Mouse (Mus musculus): ENCODE results near the gene Ift52.

Ift52 gene

GRCm38 (mm10) chr2:163016916-163017743 lies at the start of gene Ift52:
TSS of gene Ift52 (plus strand) at chr2:163017354.
- peak; percentile 92 for DNase-seq (ENCODE audit: low read depth, low spot score)
- H3K36me3 ChIP-seq (ENCODE audit: control insufficient read depth, insufficient read depth, low read length, poor library complexity, severe bottlenecking) = no peaks in the 10 kb centered on the region
- no peaks in the 10 kb centered on the region for H3K27me3 ChIP-seq (ENCODE audit: control insufficient read depth, insufficient read depth, low read length, poor library complexity, severe bottlenecking)

GRCm38 (mm10) chr2:162968357-162968756 lies 48.8 kb upstream of the Ift52 start:
- Histone ChIP-seq H3K27me3 (ENCODE audit: control insufficient read depth, insufficient read depth, low read length, poor library complexity, severe bottlenecking) (no peaks in the 10 kb centered on the region), H3K36me3 (ENCODE audit: control insufficient read depth, insufficient read depth, low read length, poor library complexity, severe bottlenecking) (no peaks in the 10 kb centered on the region)
- peak; percentile 59 for DNase-seq (ENCODE audit: low read depth, low spot score)

- H3K36me3 ChIP-seq (ENCODE audit: control insufficient read depth, insufficient read depth, low read length, poor library complexity, severe bottlenecking) = no peaks in the 10 kb centered on the region
- DNase-seq (ENCODE audit: low read depth, low spot score) = no peak
- H3K27me3 ChIP-seq (ENCODE audit: control insufficient read depth, insufficient read depth, low read length, poor library complexity, severe bottlenecking) = no peaks in the 10 kb centered on the region
Observed at GRCm38 (mm10) chr2:162969101-162969500, 48.1 kb upstream of the Ift52 start.

GRCm38 (mm10) chr2:162970896-162971295 lies 46.3 kb upstream of the Ift52 start:
- DNase-seq (ENCODE audit: low read depth, low spot score) = no peak
- H3K27me3 ChIP-seq (ENCODE audit: control insufficient read depth, insufficient read depth, low read length, poor library complexity, severe bottlenecking) = no peaks in the 10 kb centered on the region
- H3K36me3 ChIP-seq (ENCODE audit: control insufficient read depth, insufficient read depth, low read length, poor library complexity, severe bottlenecking) = no peaks in the 10 kb centered on the region

- Histone ChIP-seq H3K27me3 (ENCODE audit: control insufficient read depth, insufficient read depth, low read length, poor library complexity, severe bottlenecking) (no peaks in the 10 kb centered on the region), H3K36me3 (ENCODE audit: control insufficient read depth, insufficient read depth, low read length, poor library complexity, severe bottlenecking) (no peaks in the 10 kb centered on the region)
- no peak for DNase-seq (ENCODE audit: low read depth, low spot score)
Observed at GRCm38 (mm10) chr2:162972752-162973151, 44.4 kb upstream of the Ift52 start.

GRCm38 (mm10) chr2:162973206-162973605 lies 43.9 kb upstream of the Ift52 start:
- Histone ChIP-seq H3K27me3 (ENCODE audit: control insufficient read depth, insufficient read depth, low read length, poor library complexity, severe bottlenecking) (no peaks in the 10 kb centered on the region), H3K36me3 (ENCODE audit: control insufficient read depth, insufficient read depth, low read length, poor library complexity, severe bottlenecking) (no peaks in the 10 kb centered on the region)
- DNase-seq (ENCODE audit: low read depth, low spot score) = no peak

GRCm38 (mm10) chr2:162973637-162974036 lies 43.5 kb upstream of the Ift52 start:
- H3K27me3 ChIP-seq (ENCODE audit: control insufficient read depth, insufficient read depth, low read length, poor library complexity, severe bottlenecking) = no peaks in the 10 kb centered on the region
- H3K36me3 ChIP-seq (ENCODE audit: control insufficient read depth, insufficient read depth, low read length, poor library complexity, severe bottlenecking) = no peaks in the 10 kb centered on the region
- no peak for DNase-seq (ENCODE audit: low read depth, low spot score)

- no peak for DNase-seq (ENCODE audit: low read depth, low spot score)
- no peaks in the 10 kb centered on the region for H3K36me3 ChIP-seq (ENCODE audit: control insufficient read depth, insufficient read depth, low read length, poor library complexity, severe bottlenecking)
Observed at GRCm38 (mm10) chr2:162975157-162975775, 41.9 kb upstream of the Ift52 start.

GRCm38 (mm10) chr2:162976001-162976400 lies 41.2 kb upstream of the Ift52 start:
- Histone ChIP-seq H3K27me3 (ENCODE audit: control insufficient read depth, insufficient read depth, low read length, poor library complexity, severe bottlenecking) (no peaks in the 10 kb centered on the region), H3K36me3 (ENCODE audit: control insufficient read depth, insufficient read depth, low read length, poor library complexity, severe bottlenecking) (no peaks in the 10 kb centered on the region)
- DNase-seq (ENCODE audit: low read depth, low spot score) = no peak

More at GRCm38 (mm10) chr2:162975157-162975775, 41.9 kb upstream of the Ift52 start:
- H3K27me3 ChIP-seq (ENCODE audit: control insufficient read depth, insufficient read depth, low read length, poor library complexity, severe bottlenecking) = no peaks in the 10 kb centered on the region

- H3K27me3 ChIP-seq (ENCODE audit: control insufficient read depth, insufficient read depth, low read length, poor library complexity, severe bottlenecking) = peaks cover 2% of the 10 kb centered on the region; the same call in 1 of the 2 replicates
- no peaks in the 10 kb centered on the region for H3K36me3 ChIP-seq (ENCODE audit: control insufficient read depth, insufficient read depth, low read length, poor library complexity, severe bottlenecking)
- DNase-seq (ENCODE audit: low read depth, low spot score) = no peak
Observed at GRCm38 (mm10) chr2:162984381-162984780, 32.8 kb upstream of the Ift52 start.

GRCm38 (mm10) chr2:162985923-162986322 lies 31.2 kb upstream of the Ift52 start:
- Histone ChIP-seq H3K36me3 (ENCODE audit: control insufficient read depth, insufficient read depth, low read length, poor library complexity, severe bottlenecking) (no peaks in the 10 kb centered on the region), H3K27me3 (ENCODE audit: control insufficient read depth, insufficient read depth, low read length, poor library complexity, severe bottlenecking) (peaks cover 2% of the 10 kb centered on the region; the same call in 1 of the 2 replicates)
- no peak for DNase-seq (ENCODE audit: low read depth, low spot score)

- Histone ChIP-seq H3K36me3 (ENCODE audit: control insufficient read depth, insufficient read depth, low read length, poor library complexity, severe bottlenecking) (no peaks in the 10 kb centered on the region), H3K27me3 (ENCODE audit: control insufficient read depth, insufficient read depth, low read length, poor library complexity, severe bottlenecking) (peaks cover 2% of the 10 kb centered on the region; the same call in 1 of the 2 replicates)
- no peak for DNase-seq (ENCODE audit: low read depth, low spot score)
Observed at GRCm38 (mm10) chr2:162986764-162987163, 30.4 kb upstream of the Ift52 start.

GRCm38 (mm10) chr2:162987218-162987617 lies 29.9 kb upstream of the Ift52 start, which contains the start of gene Sgk2:
TSS of gene Sgk2 (plus strand) at chr2:162987330.
- Histone ChIP-seq H3K36me3 (ENCODE audit: control insufficient read depth, insufficient read depth, low read length, poor library complexity, severe bottlenecking) (no peaks in the 10 kb centered on the region), H3K27me3 (ENCODE audit: control insufficient read depth, insufficient read depth, low read length, poor library complexity, severe bottlenecking) (peaks cover 2% of the 10 kb centered on the region; the same call in 1 of the 2 replicates)
- no peak for DNase-seq (ENCODE audit: low read depth, low spot score)

- no peaks in the 10 kb centered on the region for H3K36me3 ChIP-seq (ENCODE audit: control insufficient read depth, insufficient read depth, low read length, poor library complexity, severe bottlenecking)
- peaks cover 2% of the 10 kb centered on the region; the same call in 1 of the 2 replicates for H3K27me3 ChIP-seq (ENCODE audit: control insufficient read depth, insufficient read depth, low read length, poor library complexity, severe bottlenecking)
- DNase-seq (ENCODE audit: low read depth, low spot score) = no peak
Observed at GRCm38 (mm10) chr2:162988235-162988634, 28.9 kb upstream of the Ift52 start.

GRCm38 (mm10) chr2:162991394-162992083 lies 25.6 kb upstream of the Ift52 start:
- peaks cover 2% of the 10 kb centered on the region; the same call in 1 of the 2 replicates for H3K27me3 ChIP-seq (ENCODE audit: control insufficient read depth, insufficient read depth, low read length, poor library complexity, severe bottlenecking)
- DNase-seq (ENCODE audit: low read depth, low spot score) = no peak
- no peaks in the 10 kb centered on the region for H3K36me3 ChIP-seq (ENCODE audit: control insufficient read depth, insufficient read depth, low read length, poor library complexity, severe bottlenecking)

All from splenic B cell, adult 2 months (primary cell).